Mouse (Mus musculus) liver, postnatal 0 days (tissue): ENCODE data around the gene Dmrta2.

Source experiments
- CTCF ChIP-seq: sonication (generic); IDR thresholded peaks from 2 replicates; pipeline ENCODE4 v1.5.1; 2016; ENCODE audit warnings: antibody characterized with exemption, low read depth
- EP300 ChIP-seq: IDR thresholded peaks from 2 replicates; pipeline ENCODE4 v1.6.1; 2016; ENCODE audit warnings: antibody characterized with exemption, low read depth, mild to moderate bottlenecking

DNA sequence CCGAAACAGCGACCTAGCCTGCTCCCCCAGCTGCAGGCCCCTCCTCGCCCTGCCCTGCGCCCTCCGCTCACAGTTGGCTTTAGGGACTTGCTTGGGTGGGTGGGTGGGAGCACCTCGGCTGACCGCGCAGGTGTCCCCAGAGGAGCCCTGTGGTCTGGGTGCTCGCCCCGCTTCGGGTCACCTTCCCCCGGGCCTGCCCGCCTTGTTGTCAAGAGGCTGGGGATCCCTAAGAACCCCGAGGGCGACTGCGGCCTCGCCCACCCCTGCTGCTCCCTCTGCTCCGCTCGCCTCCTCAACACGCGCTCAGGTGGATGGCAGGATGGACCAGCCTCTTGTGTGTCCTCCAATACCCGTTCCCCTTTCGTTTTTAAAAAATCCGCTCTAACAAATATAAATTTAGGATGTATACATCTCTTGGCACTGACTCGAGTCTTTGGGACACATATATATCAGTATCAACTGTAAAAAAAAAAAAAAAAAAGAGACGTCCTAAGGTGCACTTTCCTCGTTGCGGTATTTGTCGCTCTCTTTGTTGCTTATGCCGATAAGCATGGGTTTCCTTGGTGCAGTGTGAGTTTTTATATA lies 4.9 kb downstream of the Dmrta2 start:
- TF ChIP-seq CTCF (no peak), EP300 (no peak)
